Mouse (Mus musculus): Measurements from ENCODE around the gene Gramd1b. TPM values are rescaled to one million over a fixed set of nuclear protein-coding genes. Genes with fewer than 3 reads are reported as not detected.

The Gramd1b gene
- polyA plus RNA-seq, 1 experiment from 2014 or later, result 6.5 TPM

GRCm38 (mm10) chr9:40356768-40357446 is 174.3 kb downstream of the Gramd1b start:
- peaks cover 12 to 20% of the 10 kb centered on the region in 2 experiments for H3K4me1 ChIP-seq (ENCODE audit: control insufficient read depth in 2 of 2, insufficient read depth in 2 of 2, low read length in 2 of 2)
- H3K27ac ChIP-seq (replicated peaks in 1 of 2; ENCODE audit: control insufficient read depth in 1 of 2, insufficient read depth in 1 of 2, low read depth in 2 of 2, low read length in 2 of 2), result no peak overlapping the region
- 88% methylated on average over 4 of the region's 4 CpGs for WGBS
- H3K4me3 ChIP-seq (ENCODE audit: control insufficient read depth in 1 of 2, insufficient read depth in 1 of 2, low read depth in 1 of 2, low read length in 2 of 2), result no peak overlapping the region
- no peak overlapping the region for H3K4me2 ChIP-seq (ENCODE audit: low read length)
- no peak overlapping the region for H3K9ac ChIP-seq (ENCODE audit: low read length)
- no peaks in the 10 kb centered on the region for H3K9me3 ChIP-seq (ENCODE audit: control insufficient read depth, low read length)
- no peak for ATAC-seq (ENCODE audit: insufficient number of reproducible peaks, insufficient read depth, low FRiP score, low read depth)
- H3K27me3 ChIP-seq (ENCODE audit: control insufficient read depth, insufficient read depth, low read length), result no peaks in the 10 kb centered on the region
- no peaks in the 10 kb centered on the region for H3K36me3 ChIP-seq (ENCODE audit: control insufficient read depth, insufficient read depth, low read length)

GRCm38 (mm10) chr9:40356368-40356767 is 174.8 kb downstream of the Gramd1b start:
- H3K4me2 ChIP-seq (ENCODE audit: low read length), result no peak overlapping the region
- H3K9me3 ChIP-seq (ENCODE audit: control insufficient read depth, low read length), result no peaks in the 10 kb centered on the region
- H3K27ac ChIP-seq (replicated peaks in 1 of 2; ENCODE audit: control insufficient read depth in 1 of 2, insufficient read depth in 1 of 2, low read depth in 2 of 2, low read length in 2 of 2), result no peak overlapping the region
- no peaks in the 10 kb centered on the region for H3K36me3 ChIP-seq (ENCODE audit: control insufficient read depth, insufficient read depth, low read length)
- no peak overlapping the region for H3K4me3 ChIP-seq (ENCODE audit: control insufficient read depth in 1 of 2, insufficient read depth in 1 of 2, low read depth in 1 of 2, low read length in 2 of 2)
- WGBS, result 90% methylated on average over 5 of the region's 5 CpGs
- ATAC-seq (ENCODE audit: insufficient number of reproducible peaks, insufficient read depth, low FRiP score, low read depth), result no peak
- peaks cover 12 to 20% of the 10 kb centered on the region in 2 experiments for H3K4me1 ChIP-seq (ENCODE audit: control insufficient read depth in 2 of 2, insufficient read depth in 2 of 2, low read length in 2 of 2)
- no peaks in the 10 kb centered on the region for H3K27me3 ChIP-seq (ENCODE audit: control insufficient read depth, insufficient read depth, low read length)
- H3K9ac ChIP-seq (ENCODE audit: low read length), result no peak overlapping the region

GRCm38 (mm10) chr9:40355406-40355805 is 175.8 kb downstream of the Gramd1b start:
- Histone ChIP-seq H3K36me3 (ENCODE audit: control insufficient read depth, insufficient read depth, low read length) (no peaks in the 10 kb centered on the region), H3K9ac (ENCODE audit: low read length) (no peak overlapping the region), H3K9me3 (ENCODE audit: control insufficient read depth, low read length) (no peaks in the 10 kb centered on the region), H3K4me1 (ENCODE audit: control insufficient read depth in 2 of 2, insufficient read depth in 2 of 2, low read length in 2 of 2) (peaks cover 12 to 20% of the 10 kb centered on the region in 2 experiments), H3K4me3 (ENCODE audit: control insufficient read depth in 1 of 2, insufficient read depth in 1 of 2, low read depth in 1 of 2, low read length in 2 of 2) (no peak overlapping the region), H3K27ac (replicated peaks in 1 of 2; ENCODE audit: control insufficient read depth in 1 of 2, insufficient read depth in 1 of 2, low read depth in 2 of 2, low read length in 2 of 2) (no peak overlapping the region), H3K4me2 (ENCODE audit: low read length) (no peak overlapping the region), H3K27me3 (ENCODE audit: control insufficient read depth, insufficient read depth, low read length) (no peaks in the 10 kb centered on the region)
- WGBS, result 87% methylated on average over 8 of the region's 8 CpGs
- ATAC-seq (ENCODE audit: insufficient number of reproducible peaks, insufficient read depth, low FRiP score, low read depth), result no peak

- Histone ChIP-seq H3K27ac (replicated peaks in 1 of 2; ENCODE audit: control insufficient read depth in 1 of 2, insufficient read depth in 1 of 2, low read depth in 2 of 2, low read length in 2 of 2) (no peak overlapping the region), H3K4me2 (ENCODE audit: low read length) (no peak overlapping the region), H3K9me3 (ENCODE audit: control insufficient read depth, low read length) (no peaks in the 10 kb centered on the region), H3K4me1 (ENCODE audit: control insufficient read depth in 2 of 2, insufficient read depth in 2 of 2, low read length in 2 of 2) (peaks cover 10 to 14% of the 10 kb centered on the region in 2 experiments), H3K27me3 (ENCODE audit: control insufficient read depth, insufficient read depth, low read length) (no peaks in the 10 kb centered on the region), H3K4me3 (ENCODE audit: control insufficient read depth in 1 of 2, insufficient read depth in 1 of 2, low read depth in 1 of 2, low read length in 2 of 2) (no peak overlapping the region), H3K9ac (ENCODE audit: low read length) (no peak overlapping the region), H3K36me3 (ENCODE audit: control insufficient read depth, insufficient read depth, low read length) (no peaks in the 10 kb centered on the region)
- 80% methylated on average over 6 of the region's 6 CpGs for WGBS
- ATAC-seq (ENCODE audit: insufficient number of reproducible peaks, insufficient read depth, low FRiP score, low read depth), result no peak
Observed at GRCm38 (mm10) chr9:40353596-40353995, 177.6 kb downstream of the Gramd1b start.

- no peaks in the 10 kb centered on the region for H3K27me3 ChIP-seq (ENCODE audit: control insufficient read depth, insufficient read depth, low read length)
- ATAC-seq (ENCODE audit: insufficient number of reproducible peaks, insufficient read depth, low FRiP score, low read depth), result no peak
- 18% methylated on average over 7 of the region's 7 CpGs for WGBS
Observed at GRCm38 (mm10) chr9:40350640-40351039, 180.5 kb downstream of the Gramd1b start.

GRCm38 (mm10) chr9:40350052-40350451 is 181.1 kb downstream of the Gramd1b start:
- H3K4me1 ChIP-seq (ENCODE audit: control insufficient read depth in 2 of 2, insufficient read depth in 2 of 2, low read length in 2 of 2), result peaks cover 15 to 23% of the 10 kb centered on the region in 2 experiments
- ATAC-seq (ENCODE audit: insufficient number of reproducible peaks, insufficient read depth, low FRiP score, low read depth), result no peak
- WGBS, result 83% methylated on average over 2 of the region's 2 CpGs
- no peaks in the 10 kb centered on the region for H3K27me3 ChIP-seq (ENCODE audit: control insufficient read depth, insufficient read depth, low read length)
- H3K9me3 ChIP-seq (ENCODE audit: control insufficient read depth, low read length), result no peaks in the 10 kb centered on the region
- no peak overlapping the region for H3K9ac ChIP-seq (ENCODE audit: low read length)
- no peak overlapping the region for H3K27ac ChIP-seq (replicated peaks in 1 of 2; ENCODE audit: control insufficient read depth in 1 of 2, insufficient read depth in 1 of 2, low read depth in 2 of 2, low read length in 2 of 2)
- no peaks in the 10 kb centered on the region for H3K36me3 ChIP-seq (ENCODE audit: control insufficient read depth, insufficient read depth, low read length)
- no peak overlapping the region for H3K4me2 ChIP-seq (ENCODE audit: low read length)
- H3K4me3 ChIP-seq (ENCODE audit: control insufficient read depth in 1 of 2, insufficient read depth in 1 of 2, low read depth in 1 of 2, low read length in 2 of 2), result no peak overlapping the region

More at GRCm38 (mm10) chr9:40350640-40351039, 180.5 kb downstream of the Gramd1b start:
- no peaks in the 10 kb centered on the region for H3K36me3 ChIP-seq (ENCODE audit: control insufficient read depth, insufficient read depth, low read length)
- H3K9ac ChIP-seq (ENCODE audit: low read length), result no peak overlapping the region
- H3K4me1 ChIP-seq (ENCODE audit: control insufficient read depth in 2 of 2, insufficient read depth in 2 of 2, low read length in 2 of 2), result peaks cover 9 to 17% of the 10 kb centered on the region in 2 experiments; a peak in 3 of 4 replicates
- no peak overlapping the region for H3K27ac ChIP-seq (replicated peaks in 1 of 2; ENCODE audit: control insufficient read depth in 1 of 2, insufficient read depth in 1 of 2, low read depth in 2 of 2, low read length in 2 of 2)
- no peaks in the 10 kb centered on the region for H3K9me3 ChIP-seq (ENCODE audit: control insufficient read depth, low read length)
- no peak overlapping the region for H3K4me2 ChIP-seq (ENCODE audit: low read length)
- no peak overlapping the region for H3K4me3 ChIP-seq (ENCODE audit: control insufficient read depth in 1 of 2, insufficient read depth in 1 of 2, low read depth in 1 of 2, low read length in 2 of 2)

GRCm38 (mm10) chr9:40349554-40349953 is 181.6 kb downstream of the Gramd1b start:
- no peak overlapping the region for H3K9ac ChIP-seq (ENCODE audit: low read length)
- no peak overlapping the region for H3K27ac ChIP-seq (replicated peaks in 1 of 2; ENCODE audit: control insufficient read depth in 1 of 2, insufficient read depth in 1 of 2, low read depth in 2 of 2, low read length in 2 of 2)
- H3K27me3 ChIP-seq (ENCODE audit: control insufficient read depth, insufficient read depth, low read length), result no peaks in the 10 kb centered on the region
- no peaks in the 10 kb centered on the region for H3K36me3 ChIP-seq (ENCODE audit: control insufficient read depth, insufficient read depth, low read length)
- H3K9me3 ChIP-seq (ENCODE audit: control insufficient read depth, low read length), result no peaks in the 10 kb centered on the region
- WGBS, result 55% methylated on average over 4 of the region's 4 CpGs
- no peak overlapping the region for H3K4me3 ChIP-seq (ENCODE audit: control insufficient read depth in 1 of 2, insufficient read depth in 1 of 2, low read depth in 1 of 2, low read length in 2 of 2)
- peaks cover 18 to 27% of the 10 kb centered on the region in 2 experiments for H3K4me1 ChIP-seq (ENCODE audit: control insufficient read depth in 2 of 2, insufficient read depth in 2 of 2, low read length in 2 of 2)
- ATAC-seq (ENCODE audit: insufficient number of reproducible peaks, insufficient read depth, low FRiP score, low read depth), result no peak
- H3K4me2 ChIP-seq (ENCODE audit: low read length), result no peak overlapping the region

All from heart, embryonic 14.5 days (tissue).